Mouse (Mus musculus): ENCODE measurements around the gene Ska3.

- TF ChIP-seq CTCF (IDR thresholded peaks at IDR 0.05; ENCODE audit: control insufficient read depth, insufficient read depth, insufficient read length), result no peak
- peak; percentile 95 for TF ChIP-seq MAX (IDR thresholded peaks at IDR 0.05)
- TF ChIP-seq FOSL1 (IDR thresholded peaks at IDR 0.05; ENCODE audit: insufficient read depth, low read length, poor library complexity, severe bottlenecking), result no peak
- no peak for TF ChIP-seq USF1 (IDR thresholded peaks at IDR 0.05; ENCODE audit: low read depth)
- TF ChIP-seq MYOD1 (IDR thresholded peaks at IDR 0.05; ENCODE audit: control insufficient read depth, insufficient read length, low read depth), result no peak
These were observed 65.3 kb downstream of the Ska3 start for GRCm38 (mm10) chr14:57760447-57761412.
